Mouse (Mus musculus) forebrain, embryonic 13.5 days (tissue): ENCODE measurements around the gene Gtse1. TPM values are rescaled to one million over a fixed set of nuclear protein-coding genes. Genes with fewer than 3 reads are reported as not detected.
A peak's percentile ranks its signal among the peaks of the same experiment; 100 is the strongest.

Source experiments
- ATAC-seq: fragments of 200-750 bp; cut with Nextera tagmentation; 2 replicates; pipeline ENCODE4 v1.8.0; 2017
- H3K27ac ChIP-seq: fragments of 300-500 bp; sonication (generic); 2 replicates; pipeline ENCODE4 v1.5.1; 2015; ENCODE audit warnings: inconsistent platforms, mild to moderate bottlenecking, moderate library complexity
- H3K27me3 ChIP-seq: fragments of 300-500 bp; sonication (generic); 2 replicates; pipeline ENCODE4 v1.6.1; 2015; ENCODE audit warnings: mild to moderate bottlenecking, inconsistent platforms
- H3K36me3 ChIP-seq: fragments of 300-500 bp; sonication (generic); 2 replicates; pipeline ENCODE4 v1.6.1; 2015; ENCODE audit warnings: mild to moderate bottlenecking, inconsistent platforms; ENCODE audit not compliant: poor library complexity, severe bottlenecking
- H3K4me1 ChIP-seq: fragments of 300-500 bp; sonication (generic); 2 replicates; pipeline ENCODE4 v1.6.1; 2015; ENCODE audit warnings: inconsistent platforms
- H3K4me2 ChIP-seq: fragments of 300-500 bp; sonication (generic); 2 replicates; pipeline ENCODE4 v1.6.1; 2015; ENCODE audit warnings: inconsistent platforms, mild to moderate bottlenecking, moderate library complexity
- H3K4me3 ChIP-seq: fragments of 300-500 bp; sonication (generic); 2 replicates; pipeline ENCODE4 v1.5.1; 2015; ENCODE audit warnings: mild to moderate bottlenecking, inconsistent platforms
- H3K9ac ChIP-seq: fragments of 300-500 bp; sonication (generic); 2 replicates; pipeline ENCODE4 v1.6.1; 2015; ENCODE audit warnings: mild to moderate bottlenecking, inconsistent platforms
- H3K9me3 ChIP-seq: fragments of 300-500 bp; sonication (generic); replicated peaks from 2 replicates; pipeline ENCODE4 v1.6.1; 2016; ENCODE audit warnings: inconsistent platforms
- WGBS: fragments of 180-500 bp; shearing (Covaris S2); methylation state at CpG from one replicate; pipeline ENCODE4 v1.1.7; 2015; 5-methylcytosine and 5-hydroxymethylcytosine counted together
- polyA plus RNA-seq: library from polyadenylated mRNA; unstranded; fragments of >200 nt; fragmentation: Nextera tagmentation; extraction: Ambion mirVana; gene quantifications from 2 replicates; pipeline ENCODE4 v1.2.1, GENCODE M21; 2015

The Gtse1 gene
- polyA plus RNA-seq, 1 experiment from 2014 or later = 31.0 TPM

GRCm38 (mm10) chr15:85903826-85904225 lies 44.3 kb downstream of the Gtse1 start:
- H3K27me3 ChIP-seq = no peaks in the 10 kb centered on the region
- no peak overlapping the region for H3K27ac ChIP-seq
- H3K4me2 ChIP-seq = no peak overlapping the region
- H3K9me3 ChIP-seq = no peaks in the 10 kb centered on the region
- H3K4me3 ChIP-seq = no peak overlapping the region
- H3K9ac ChIP-seq = no peak overlapping the region
- ATAC-seq = no peak
- peaks cover 83% of the 10 kb centered on the region for H3K36me3 ChIP-seq
- H3K4me1 ChIP-seq = 0 out of 2 replicates have a peak, but pooled peaks cover 6% of the 10 kb centered on the region
- 74% methylated on average over 8 of the region's 8 CpGs for WGBS

GRCm38 (mm10) chr15:85908660-85909491 lies 49.3 kb downstream of the Gtse1 start:
- Histone ChIP-seq H3K27ac (no peak overlapping the region), H3K27me3 (no peaks in the 10 kb centered on the region), H3K36me3 (peaks cover 51% of the 10 kb centered on the region), H3K4me2 (no peak overlapping the region), H3K9ac (no peak overlapping the region), H3K4me3 (no peak overlapping the region), H3K4me1 (peaks cover 7% of the 10 kb centered on the region; the same call in 1 of the 2 replicates), H3K9me3 (no peaks in the 10 kb centered on the region)
- 90% methylated on average over 7 of the region's 7 CpGs for WGBS
- no peak for ATAC-seq

GRCm38 (mm10) chr15:85909492-85909829 lies 49.9 kb downstream of the Gtse1 start:
- no peak overlapping the region for H3K4me3 ChIP-seq
- no peaks in the 10 kb centered on the region for H3K9me3 ChIP-seq
- H3K27ac ChIP-seq = no peak overlapping the region
- peaks cover 56% of the 10 kb centered on the region for H3K36me3 ChIP-seq
- H3K27me3 ChIP-seq = no peaks in the 10 kb centered on the region
- ATAC-seq = no peak
- 91% methylated on average over 3 of the region's 3 CpGs for WGBS
- peaks cover 7% of the 10 kb centered on the region; the same call in 1 of the 2 replicates for H3K4me1 ChIP-seq
- no peak overlapping the region for H3K4me2 ChIP-seq
- H3K9ac ChIP-seq = no peak overlapping the region

DNA sequence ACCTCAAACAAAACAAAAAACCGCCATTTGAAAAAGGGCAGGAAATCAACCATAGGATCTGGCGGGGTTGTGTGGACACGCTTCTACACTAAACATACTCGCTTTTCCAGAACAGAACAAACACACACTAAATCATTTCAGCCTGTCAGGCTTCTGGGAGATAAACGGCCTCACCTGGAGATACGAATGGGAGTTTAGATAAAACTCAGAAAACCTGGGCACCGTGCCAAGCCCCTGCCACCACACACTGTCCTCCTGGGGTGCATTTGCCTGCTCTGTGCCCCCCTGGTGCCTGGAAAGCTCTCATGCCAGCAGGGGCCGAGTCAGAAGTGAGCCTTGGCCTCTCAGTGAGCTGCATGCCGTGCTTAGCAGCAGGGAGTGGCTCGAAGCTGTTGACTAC lies 50.4 kb downstream of the Gtse1 start:
- no peak overlapping the region; the same call in 1 of the 2 replicates for H3K27ac ChIP-seq

GRCm38 (mm10) chr15:85913605-85914004 lies 54.1 kb downstream of the Gtse1 start:
- no peak overlapping the region for H3K27ac ChIP-seq
- no peaks in the 10 kb centered on the region for H3K9me3 ChIP-seq
- no peak for ATAC-seq
- 27% methylated on average over 2 of the region's 2 CpGs for WGBS
- no peak overlapping the region for H3K4me3 ChIP-seq
- peaks cover 7% of the 10 kb centered on the region; the same call in 1 of the 2 replicates for H3K4me1 ChIP-seq
- H3K27me3 ChIP-seq = no peaks in the 10 kb centered on the region
- no peak overlapping the region for H3K9ac ChIP-seq
- H3K36me3 ChIP-seq = peaks cover 59% of the 10 kb centered on the region
- H3K4me2 ChIP-seq = no peak overlapping the region

More for the DNA sequence above, 50.4 kb downstream of the Gtse1 start:
- Histone ChIP-seq H3K4me3 (no peak overlapping the region), H3K9ac (no peak overlapping the region), H3K9me3 (no peaks in the 10 kb centered on the region), H3K36me3 (peaks cover 53% of the 10 kb centered on the region), H3K4me2 (no peak overlapping the region), H3K27me3 (no peaks in the 10 kb centered on the region), H3K4me1 (peaks cover 7% of the 10 kb centered on the region; the same call in 1 of the 2 replicates)
- no peak for ATAC-seq
- 58% methylated on average over 10 of the region's 10 CpGs for WGBS

DNA sequence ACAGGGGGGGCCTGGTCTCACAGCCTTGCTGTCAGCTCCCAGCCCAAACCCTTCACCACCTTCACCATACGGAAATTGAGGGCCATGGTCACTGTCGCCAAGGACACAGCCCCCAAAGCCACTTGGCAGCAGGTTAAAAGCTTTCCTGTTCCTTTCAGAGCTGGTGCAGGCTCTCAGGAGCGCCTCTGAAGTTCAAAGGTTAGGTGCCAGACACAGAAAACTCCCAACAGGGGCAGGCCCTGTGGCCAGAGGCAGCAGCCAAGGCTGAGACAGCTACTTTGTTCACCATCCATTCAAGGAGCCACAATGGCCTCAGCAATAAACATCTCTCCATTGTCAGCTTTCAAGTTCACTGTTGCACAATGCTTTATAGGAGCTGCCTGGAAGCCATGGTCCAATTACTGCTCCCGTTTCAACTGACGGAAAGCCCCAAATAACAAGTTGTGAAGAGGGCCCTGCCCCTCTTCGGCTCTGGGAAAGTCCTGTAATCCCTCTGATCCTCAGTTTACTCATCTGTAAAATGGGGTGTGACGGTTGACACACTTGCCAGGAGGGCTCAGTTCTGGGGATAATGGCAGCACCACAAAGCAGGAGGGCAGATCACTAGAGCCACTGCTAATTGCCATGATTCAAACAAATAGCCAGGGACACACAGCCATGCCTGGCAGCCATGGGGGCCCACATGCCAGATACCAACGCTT lies 59.8 kb downstream of the Gtse1 start:
- H3K36me3 ChIP-seq = peaks cover 72% of the 10 kb centered on the region
- H3K4me1 ChIP-seq = 0 out of 2 replicates have a peak, but pooled peaks cover 4% of the 10 kb centered on the region
- no peak overlapping the region for H3K9ac ChIP-seq
- no peak overlapping the region for H3K27ac ChIP-seq
- H3K27me3 ChIP-seq = no peaks in the 10 kb centered on the region
- no peak for ATAC-seq
- H3K9me3 ChIP-seq = no peaks in the 10 kb centered on the region
- no peak overlapping the region for H3K4me3 ChIP-seq
- WGBS = 32% methylated on average over 8 of the region's 8 CpGs
- H3K4me2 ChIP-seq = no peak overlapping the region

GRCm38 (mm10) chr15:85919892-85920248 lies 60.3 kb downstream of the Gtse1 start:
- WGBS = 49% methylated on average over 8 of the region's 8 CpGs

GRCm38 (mm10) chr15:85921855-85922254 lies 62.3 kb downstream of the Gtse1 start:
- Histone ChIP-seq H3K27ac (no peak overlapping the region), H3K4me1 (0 out of 2 replicates have a peak, but pooled peaks cover 4% of the 10 kb centered on the region), H3K9ac (no peak overlapping the region), H3K4me3 (no peak overlapping the region), H3K27me3 (no peaks in the 10 kb centered on the region), H3K36me3 (peaks cover 75% of the 10 kb centered on the region), H3K4me2 (no peak overlapping the region), H3K9me3 (no peaks in the 10 kb centered on the region)
- WGBS = 96% methylated on average over 11 of the region's 11 CpGs
- ATAC-seq = no peak

More at GRCm38 (mm10) chr15:85919892-85920248, 60.3 kb downstream of the Gtse1 start:
- H3K4me2 ChIP-seq = no peak overlapping the region
- peak overlapping the region; percentile 35; the same call in 1 of the 2 replicates for H3K27ac ChIP-seq
- no peaks in the 10 kb centered on the region for H3K27me3 ChIP-seq
- H3K4me3 ChIP-seq = no peak overlapping the region
- no peak for ATAC-seq
- no peak overlapping the region for H3K9ac ChIP-seq
- peaks cover 74% of the 10 kb centered on the region for H3K36me3 ChIP-seq
- 0 out of 2 replicates have a peak, but pooled peaks cover 4% of the 10 kb centered on the region for H3K4me1 ChIP-seq
- no peaks in the 10 kb centered on the region for H3K9me3 ChIP-seq

Other genes starting within 250 kb of the Gtse1 start
- gene Ppara, start 124.8 kb upstream of the Gtse1 start, polyA plus RNA-seq = 0.44 and 0.63 TPM in 2 replicates
- gene Cdpf1, start 48.0 kb upstream of the Gtse1 start, polyA plus RNA-seq = 17.8 and 18.7 TPM in 2 replicates
- not detected in 2 replicates for gene Pkdrej, start 38.0 kb upstream of the Gtse1 start, polyA plus RNA-seq
- 2.9 and 3.4 TPM in 2 replicates for gene Ttc38, start 27.4 kb upstream of the Gtse1 start, polyA plus RNA-seq
- 45.2 and 53.2 TPM in 2 replicates for gene Trmu, start 19.6 kb downstream of the Gtse1 start, polyA plus RNA-seq
- 6.6 and 7.1 TPM in 2 replicates for gene Celsr1, start 174.0 kb downstream of the Gtse1 start, polyA plus RNA-seq
- gene Gramd4, start 197.9 kb downstream of the Gtse1 start, polyA plus RNA-seq = 30.1 and 31.6 TPM in 2 replicates